Mouse (Mus musculus): ENCODE data around the gene Henmt1.

DNA sequence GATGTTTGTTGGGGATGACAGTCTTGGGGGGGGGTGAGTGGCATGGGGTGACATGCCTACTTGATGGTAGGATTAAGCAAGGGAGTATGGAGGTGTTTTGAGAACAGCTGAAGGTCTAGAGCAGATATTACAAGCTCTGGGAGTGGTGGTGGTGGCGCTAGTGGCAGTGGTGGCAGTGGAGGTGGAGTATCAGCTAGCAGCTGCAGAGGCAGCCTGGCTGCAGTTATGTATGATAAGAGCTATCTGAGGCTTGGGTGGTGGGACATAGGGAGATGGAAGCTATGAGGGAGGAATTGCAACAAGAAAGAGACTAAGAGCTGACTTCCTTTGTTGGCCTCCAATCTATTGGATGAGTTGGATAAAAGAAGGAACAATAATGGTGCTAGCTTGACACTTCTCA lies 17.9 kb upstream of the Henmt1 start:
- no peak for TF ChIP-seq POLR2A (IDR thresholded peaks at IDR 0.05; ENCODE audit: control insufficient read depth, extremely low read depth, insufficient read depth, low read length, poor library complexity)
- no peak for TF ChIP-seq CTCF (IDR thresholded peaks at IDR 0.05; ENCODE audit: borderline replicate concordance, control insufficient read depth, extremely low read depth, insufficient read depth, low read length, poor library complexity)
